Mouse (Mus musculus): Measurements from ENCODE around the gene Atg2b.

Atg2b gene

DNA sequence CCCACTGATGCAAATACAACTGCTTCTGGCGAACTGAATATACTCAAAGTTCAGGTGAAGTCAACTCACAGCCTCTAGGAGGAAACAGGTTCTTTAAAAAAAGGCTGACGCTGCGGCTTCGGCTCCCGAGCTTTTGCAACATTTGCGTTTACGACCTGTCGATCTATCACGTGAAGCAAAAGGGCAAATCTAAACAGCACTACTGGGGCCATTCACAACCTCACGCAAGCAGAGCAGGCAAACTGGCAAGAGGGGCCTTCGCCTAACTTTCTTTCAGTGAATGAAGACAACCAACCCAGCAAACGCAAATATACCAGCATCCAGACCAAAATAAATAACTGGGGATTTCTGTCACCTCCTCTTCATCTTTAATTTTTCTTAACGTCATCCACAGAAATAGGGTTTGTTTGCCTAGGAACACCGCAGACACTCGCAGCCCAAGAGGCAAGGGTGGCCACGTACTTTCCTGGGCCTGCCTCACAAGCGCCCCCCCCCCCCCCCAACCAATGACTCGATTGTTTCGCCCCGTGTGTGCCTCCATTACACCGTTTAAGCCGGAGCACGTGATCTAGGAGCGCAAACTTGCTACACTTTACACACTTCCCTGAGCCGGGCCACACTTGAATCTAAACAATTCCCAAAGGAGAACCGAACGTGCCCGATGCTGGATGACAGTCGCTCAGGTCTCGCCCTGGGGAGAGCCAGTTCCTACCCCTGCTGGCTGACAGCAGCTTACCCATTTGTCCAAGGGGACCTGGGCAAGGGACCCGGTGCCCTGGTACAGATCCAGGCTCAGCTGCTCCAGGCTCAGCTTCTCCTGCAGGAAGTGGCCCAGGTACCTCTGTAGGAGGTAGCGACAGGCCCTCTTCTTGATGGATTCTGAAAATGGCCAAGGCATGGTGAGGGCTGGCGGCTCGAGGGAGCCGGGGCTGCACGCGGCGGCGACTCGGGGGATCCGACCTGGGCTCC lies 794 bp downstream of the Atg2b start, which contains the start of gene Gskip:
TSS of gene Gskip (plus strand) at position 897 of the 969 bp plus-strand sequence.
- no peak for DNase-seq (ENCODE audit: low read depth, low spot score)

DNA sequence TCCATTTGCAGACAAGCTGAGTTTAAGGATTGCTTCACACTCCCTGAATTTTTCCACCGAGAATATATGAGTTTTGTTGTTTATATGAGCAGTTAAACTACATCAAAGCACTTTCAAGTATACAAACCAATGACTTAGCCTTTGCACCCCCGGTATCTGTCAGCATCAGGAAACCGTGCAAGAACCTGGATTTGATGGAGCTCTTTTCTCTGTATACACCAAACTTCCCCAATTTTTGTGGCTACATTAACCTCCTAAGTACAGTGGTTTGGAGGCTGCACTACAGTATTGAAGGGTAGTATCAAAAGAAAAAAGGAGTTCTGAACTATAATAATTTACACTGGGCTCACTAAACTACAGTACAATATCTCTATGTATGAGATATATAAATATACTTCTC lies 6.2 kb downstream of the Atg2b start:
- DNase-seq (ENCODE audit: low read depth, low spot score): no peak

DNA sequence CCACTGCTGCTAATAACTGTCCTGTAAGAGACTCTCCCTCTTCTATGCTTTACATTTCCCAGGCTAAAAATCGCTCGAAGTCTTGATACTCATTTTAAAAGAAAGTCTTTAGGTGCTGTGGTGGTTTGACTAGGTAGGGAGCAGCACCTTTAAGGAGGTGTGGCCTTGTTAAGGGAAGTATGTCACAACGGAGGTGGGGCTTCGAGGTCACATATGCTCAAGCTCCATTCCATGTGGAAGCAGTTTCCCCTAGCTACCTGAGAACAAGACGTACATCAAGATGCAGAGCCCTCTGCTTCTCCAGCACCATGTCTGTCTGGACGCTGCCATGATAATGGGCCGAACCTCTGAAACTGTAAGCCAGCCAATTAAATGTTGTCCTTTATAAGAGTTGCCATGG lies 6.8 kb downstream of the Atg2b start:
- DNase-seq (ENCODE audit: low read depth, low spot score): no peak

DNA sequence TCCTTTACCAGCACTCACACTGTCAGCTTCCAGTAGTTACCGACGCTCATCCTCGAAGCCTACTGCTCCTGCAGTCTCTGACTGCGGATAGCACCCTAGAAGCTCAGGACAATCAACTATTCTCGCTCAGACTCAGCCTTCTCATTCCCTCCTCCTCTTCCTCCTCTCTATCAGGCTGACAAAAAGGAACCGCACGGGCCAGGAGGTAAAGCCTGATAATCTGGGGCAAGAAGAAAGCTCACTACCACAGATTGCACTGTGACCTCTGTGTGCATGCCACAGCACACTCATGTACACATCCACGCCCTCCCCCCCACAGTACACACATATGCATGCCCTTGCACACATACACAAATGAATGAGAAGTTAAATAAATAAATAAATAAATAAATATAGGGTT lies 8.7 kb downstream of the Atg2b start:
- no peak for DNase-seq (ENCODE audit: low read depth, low spot score)

DNA sequence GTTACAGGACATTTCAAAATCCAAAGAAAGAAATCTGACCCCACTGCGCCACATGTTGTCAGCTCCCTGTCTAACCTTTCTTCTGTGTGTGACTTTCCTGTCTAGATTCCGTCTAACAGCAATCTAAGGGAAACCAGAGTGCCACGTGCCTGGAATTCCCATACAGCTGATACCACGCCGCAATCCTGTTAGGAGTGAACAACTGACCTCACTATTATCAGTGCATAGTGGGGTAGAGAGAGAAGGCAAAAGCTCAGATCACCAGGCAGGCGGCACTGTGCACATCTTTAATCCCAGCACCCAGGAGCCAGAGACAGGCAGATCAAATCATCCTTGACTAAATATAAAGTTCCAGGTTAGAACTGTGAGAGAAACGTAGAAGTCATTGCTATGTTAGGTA lies 29.2 kb downstream of the Atg2b start:
- DNase-seq (ENCODE audit: low read depth, low spot score): no peak

DNA sequence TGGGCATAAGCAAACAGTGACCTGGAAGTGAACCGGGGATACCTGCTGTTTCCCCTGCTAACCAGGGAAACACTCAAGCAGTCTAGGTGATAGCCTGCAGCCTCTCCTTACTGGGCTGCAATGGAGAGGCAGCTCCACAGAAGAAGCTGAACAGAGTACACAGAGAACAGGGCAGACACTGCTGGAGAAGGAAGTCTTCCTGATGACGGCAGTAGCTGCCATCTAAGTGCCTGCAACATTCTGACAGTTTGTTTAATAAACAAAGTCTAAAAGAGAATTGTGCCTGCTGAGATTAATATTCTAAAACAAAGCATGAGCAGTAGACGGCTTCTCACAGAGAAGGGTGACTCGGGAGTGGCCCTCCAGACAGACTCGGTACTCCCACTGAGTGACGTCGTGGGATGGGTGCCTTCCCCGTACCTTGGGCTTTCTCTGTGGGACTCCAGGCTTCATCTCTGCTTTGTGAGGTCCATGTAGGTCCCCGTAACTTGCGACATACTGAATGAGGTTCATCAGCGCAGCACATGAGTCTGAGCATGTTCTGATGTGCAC lies 42.2 kb downstream of the Atg2b start:
- DNase-seq (ENCODE audit: low read depth, low spot score): no peak

DNA sequence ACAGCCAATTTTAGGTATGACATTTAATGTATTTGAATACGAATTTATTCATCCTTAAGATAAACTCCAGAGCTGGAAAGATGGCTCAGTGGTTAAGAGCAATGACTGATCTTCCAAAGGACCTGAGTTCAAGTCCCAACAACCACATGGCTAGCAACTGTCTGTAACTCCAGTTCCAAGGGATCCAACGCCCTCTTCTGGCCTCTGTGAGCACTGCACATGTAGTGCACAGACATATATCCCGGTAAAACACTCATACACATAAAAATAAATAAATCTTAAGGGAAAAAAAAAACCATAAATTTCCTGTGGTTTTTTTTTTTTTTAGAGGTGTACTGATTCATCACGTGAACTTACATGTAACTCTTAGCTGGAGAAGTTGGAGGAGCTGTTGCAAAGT lies 47.5 kb downstream of the Atg2b start:
- DNase-seq (ENCODE audit: low read depth, low spot score): no peak

DNA sequence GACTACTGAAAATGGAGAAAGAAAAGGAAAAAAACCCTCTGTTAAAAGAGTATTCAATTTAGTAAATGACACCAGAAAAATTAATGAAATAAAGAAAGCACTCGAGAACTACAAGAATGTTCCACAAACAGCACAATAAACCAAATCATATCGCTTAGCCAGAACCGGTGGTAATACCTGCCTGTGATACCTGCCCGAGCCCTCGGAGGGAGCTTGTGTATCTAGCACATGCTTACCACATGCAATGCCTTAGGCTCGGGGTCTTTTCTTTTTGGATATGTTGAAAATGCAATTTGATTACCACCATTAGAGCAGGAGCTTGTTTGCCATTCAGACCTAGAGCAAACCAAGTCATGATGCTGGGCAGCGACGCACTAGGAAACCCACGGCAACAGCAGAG lies 48.5 kb downstream of the Atg2b start:
- no peak for DNase-seq (ENCODE audit: low read depth, low spot score)

DNA sequence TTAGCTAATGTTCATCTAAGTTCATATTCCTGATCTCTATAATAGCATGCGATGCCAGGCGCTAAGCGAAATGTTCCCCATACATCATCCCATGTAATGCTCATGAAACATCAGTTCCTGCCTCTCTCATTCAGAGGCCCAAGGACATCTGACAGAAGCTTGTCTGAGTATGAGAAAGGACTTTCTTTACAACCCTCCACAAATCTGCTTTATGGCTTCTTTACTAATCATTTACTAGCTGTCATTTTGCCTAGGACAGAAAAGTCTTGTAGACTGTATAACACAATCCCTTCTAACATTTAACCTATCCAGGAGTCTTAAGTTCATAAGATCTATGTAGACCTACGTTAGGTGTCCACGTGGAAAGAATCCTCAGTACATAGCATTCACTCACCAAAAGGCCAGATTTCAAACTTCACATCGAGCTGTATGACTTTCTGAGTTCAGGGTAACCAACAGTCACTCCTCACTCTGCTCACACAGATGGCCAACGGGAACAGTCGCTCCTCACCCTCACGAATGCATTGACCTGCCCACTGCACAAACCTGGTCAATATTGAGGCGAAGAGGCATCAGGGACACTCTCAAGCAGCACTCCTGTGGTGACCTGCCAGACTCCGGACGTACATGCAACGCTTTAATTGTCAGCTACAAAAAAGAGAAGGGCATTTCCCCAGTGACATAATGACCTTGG lies 50.5 kb downstream of the Atg2b start:
- DNase-seq (ENCODE audit: low read depth, low spot score): no peak

DNA sequence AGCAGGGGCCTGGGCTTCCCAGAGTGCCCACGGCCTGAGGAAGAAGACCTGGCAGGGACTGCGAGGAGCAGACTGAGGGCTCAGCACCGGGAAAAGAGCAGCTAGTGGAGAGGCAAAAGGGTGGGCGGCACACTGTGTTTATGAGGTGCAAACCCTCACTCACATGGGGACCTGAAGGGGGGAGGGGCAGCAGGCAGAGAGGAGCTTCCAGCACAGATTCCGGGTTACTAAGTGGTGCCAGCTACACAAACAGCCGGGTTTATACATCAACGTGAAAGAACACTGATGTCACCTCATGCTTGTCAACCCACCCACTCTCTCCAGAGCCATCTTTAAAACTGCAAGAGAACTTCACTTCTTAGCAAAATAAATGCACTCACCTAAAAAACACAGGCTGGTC lies 59.2 kb downstream of the Atg2b start:
- DNase-seq (ENCODE audit: low read depth, low spot score): no peak

DNA sequence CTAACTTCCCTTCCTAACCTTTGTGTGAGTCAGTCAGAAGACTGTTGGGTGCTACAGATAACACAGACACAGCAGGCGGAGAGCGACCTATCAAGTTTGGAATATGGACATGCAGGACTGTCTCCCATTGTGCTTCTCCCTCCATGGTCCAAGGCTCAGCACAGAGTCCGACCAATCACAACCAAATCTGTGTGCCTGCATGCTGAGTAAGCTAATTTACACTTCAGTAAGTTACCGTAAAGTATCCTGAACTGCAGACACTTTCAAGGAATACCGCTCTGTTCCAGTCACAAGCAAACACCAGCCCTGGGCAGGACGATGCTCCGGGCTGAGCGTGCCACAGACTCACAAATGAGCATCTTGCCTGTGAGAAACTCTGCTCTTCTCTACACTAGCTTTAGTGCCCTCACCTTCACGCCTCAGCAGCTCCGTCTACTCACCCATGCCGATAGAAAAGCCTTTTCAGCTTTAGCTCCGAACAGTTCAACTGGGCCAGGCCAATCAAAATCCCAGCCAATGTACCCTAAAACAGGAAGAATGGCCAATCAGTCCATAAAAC lies 62.0 kb downstream of the Atg2b start:
- DNase-seq (ENCODE audit: low read depth, low spot score): no peak

DNA sequence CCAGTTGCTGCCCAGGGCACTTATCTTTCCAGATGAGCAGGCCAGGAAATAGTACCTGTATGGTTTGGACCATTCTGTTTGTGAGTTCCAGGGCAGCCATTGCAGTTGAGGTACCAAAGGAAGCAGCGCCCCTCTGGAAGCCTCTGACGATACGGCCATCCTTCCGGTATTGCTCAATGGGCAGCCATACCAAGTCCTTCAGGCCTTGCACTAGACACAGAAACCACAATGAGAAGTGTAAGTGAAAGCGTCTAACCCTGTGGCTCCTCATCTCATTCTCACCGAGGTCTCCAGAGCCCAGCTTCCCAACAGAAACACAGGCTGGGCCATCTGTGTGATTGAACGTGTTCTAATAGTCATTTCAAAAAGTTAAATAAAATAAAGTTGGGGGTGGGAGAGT lies 63.0 kb downstream of the Atg2b start:
- DNase-seq (ENCODE audit: low read depth, low spot score): no peak

DNA sequence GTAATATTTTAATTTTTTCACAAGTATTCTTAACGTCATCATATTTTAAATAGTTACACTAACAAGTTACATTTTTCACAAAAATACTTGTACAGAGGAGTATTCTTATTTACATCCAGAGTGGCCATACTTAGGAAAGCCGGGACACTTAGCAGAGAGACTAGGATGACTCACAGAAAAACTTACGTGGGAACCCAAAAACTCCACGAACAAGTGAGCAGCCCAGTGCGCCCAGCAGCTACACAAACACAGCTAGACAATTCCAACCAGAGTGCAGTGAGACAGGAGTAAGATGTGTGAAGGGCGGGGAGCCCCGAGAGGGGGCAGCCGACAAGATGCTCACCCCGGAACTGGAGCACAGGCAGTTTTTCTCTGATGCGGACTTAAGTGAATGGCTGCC lies 71.5 kb downstream of the Atg2b start:
- DNase-seq (ENCODE audit: low read depth, low spot score): no peak

DNA sequence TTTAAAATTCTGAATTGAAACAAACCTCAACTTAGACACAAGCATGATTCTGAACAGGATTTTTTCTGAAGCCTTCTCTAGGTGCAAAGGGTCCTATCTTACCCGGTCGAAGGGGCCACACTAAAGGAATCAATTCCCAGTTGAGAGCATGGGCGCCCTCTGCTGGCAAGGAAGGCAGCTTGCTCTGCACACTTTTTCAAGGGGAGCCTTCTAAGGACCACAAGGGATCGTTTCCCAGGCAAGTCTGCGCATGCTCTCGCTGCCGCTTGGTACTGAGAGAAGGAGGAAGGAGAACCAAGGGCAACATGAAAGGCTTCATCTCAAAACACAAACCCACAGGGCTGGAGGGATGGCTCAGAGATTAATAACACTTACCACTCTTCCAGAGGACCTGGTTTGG lies 73.3 kb downstream of the Atg2b start:
- DNase-seq (ENCODE audit: low read depth, low spot score): peak; percentile 58

DNA sequence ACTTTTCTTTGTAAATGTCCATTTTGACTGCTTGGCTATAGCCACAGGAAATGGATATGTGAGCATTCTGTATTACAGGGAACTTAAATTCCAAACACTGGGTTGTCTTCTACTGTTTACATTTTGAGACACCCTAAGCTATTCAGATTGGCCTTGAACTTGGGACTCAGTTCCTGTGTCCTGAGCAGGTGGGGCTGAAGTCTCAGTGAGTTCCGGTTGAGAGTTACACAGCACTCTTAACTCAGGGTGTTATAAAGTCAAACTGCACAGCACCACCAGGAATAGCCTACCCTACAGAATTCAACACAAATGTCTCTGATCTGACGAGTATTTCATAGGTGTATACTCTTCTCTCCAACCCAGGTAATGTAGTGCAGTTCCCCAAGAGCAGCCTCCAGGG lies 74.0 kb downstream of the Atg2b start:
- DNase-seq (ENCODE audit: low read depth, low spot score): no peak

DNA sequence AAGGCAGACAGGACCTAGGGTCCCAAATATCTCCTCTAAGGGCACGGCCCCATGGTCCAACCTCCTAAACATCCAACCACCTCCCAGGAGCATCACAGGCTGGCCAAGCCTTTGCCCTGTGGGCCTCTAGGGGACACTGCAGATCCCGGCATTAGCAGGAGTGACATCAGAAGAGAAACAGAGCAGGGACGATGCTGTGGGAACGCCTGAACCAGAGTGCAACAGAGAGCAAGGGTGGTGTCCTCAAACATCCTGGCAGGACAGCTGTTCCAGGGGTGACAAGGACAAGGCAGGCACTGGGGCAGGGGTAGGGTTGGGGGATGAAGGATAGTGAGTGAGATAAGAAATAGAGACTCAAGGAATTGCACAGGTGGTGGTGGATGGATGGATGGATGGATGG lies 78.1 kb downstream of the Atg2b start:
- DNase-seq (ENCODE audit: low read depth, low spot score): no peak

DNA sequence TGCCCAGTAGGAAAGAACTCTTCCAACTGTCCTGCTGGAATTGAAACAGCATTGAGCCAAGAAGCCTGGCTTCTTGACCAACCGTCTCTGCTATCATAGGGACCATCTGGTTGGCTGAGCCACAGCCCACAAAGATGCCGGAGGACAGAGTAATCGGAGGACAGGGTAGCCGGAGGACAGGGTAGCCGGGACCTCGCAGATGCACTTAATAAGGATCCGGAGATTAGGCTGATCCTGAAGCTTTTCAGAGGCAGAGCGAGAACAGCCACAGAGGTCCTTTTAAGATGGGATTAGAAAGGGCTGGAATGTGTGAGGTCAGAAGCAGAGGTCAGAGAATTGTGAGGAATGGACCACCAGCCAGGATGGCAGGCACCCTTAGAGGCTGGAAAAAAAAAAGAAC lies 79.8 kb downstream of the Atg2b start:
- peak; percentile 25 for DNase-seq (ENCODE audit: low read depth, low spot score)

DNA sequence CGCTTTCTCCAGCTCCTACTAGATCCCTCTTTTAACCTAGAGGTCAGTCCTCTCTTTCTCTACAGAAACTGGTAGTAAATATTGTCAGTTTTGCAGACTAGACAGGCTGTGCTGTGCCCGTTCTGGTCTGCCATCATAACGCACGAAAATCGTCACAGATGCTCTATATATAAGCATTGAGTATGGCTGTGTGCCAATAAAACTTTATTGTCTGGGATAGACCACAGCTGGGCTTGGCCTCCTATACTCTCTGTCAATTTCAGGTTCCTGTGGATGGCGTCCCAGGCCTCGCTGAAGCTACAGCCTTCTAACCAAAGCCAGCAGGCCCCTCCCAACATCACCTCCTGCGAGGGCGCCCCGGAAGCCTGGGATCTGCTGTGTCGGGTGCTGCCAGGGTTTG lies 81.1 kb downstream of the Atg2b start:
- no peak for DNase-seq (ENCODE audit: low read depth, low spot score)

DNA sequence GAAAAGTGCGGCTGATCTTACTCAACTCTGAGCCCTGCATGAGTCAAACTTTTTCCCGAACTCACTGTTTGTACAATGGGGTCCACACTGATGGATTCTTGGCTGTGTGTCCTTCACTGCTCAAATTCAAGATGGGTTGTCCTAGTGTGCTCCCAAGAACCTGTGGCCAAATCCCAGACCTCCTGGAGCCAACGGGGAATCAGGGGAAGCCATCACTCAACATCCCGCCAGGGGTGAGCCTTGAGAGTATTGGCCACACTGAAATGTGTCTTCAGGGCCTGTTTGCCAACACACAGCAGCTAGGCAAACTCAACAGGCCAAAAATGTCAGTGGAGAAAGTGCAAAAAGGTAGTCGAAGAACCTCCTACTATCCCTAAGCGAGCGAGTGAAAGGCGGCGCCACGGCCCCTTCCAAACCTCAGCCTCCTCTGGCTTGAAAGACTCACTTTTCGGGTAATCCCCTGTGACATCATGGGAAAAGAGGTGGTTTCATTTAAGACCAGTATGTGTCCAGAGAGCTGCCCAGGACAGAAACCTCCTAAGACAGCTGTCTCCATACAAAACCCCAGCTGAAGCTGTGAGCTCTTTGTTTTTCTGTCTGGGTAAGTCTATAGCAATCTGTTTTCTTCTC lies 82.3 kb downstream of the Atg2b start, which contains the start of gene Bdkrb1:
TSS of gene Bdkrb1 (plus strand) at position 505 of the 630 bp plus-strand sequence.
- no peak for DNase-seq (ENCODE audit: low read depth, low spot score)

DNA sequence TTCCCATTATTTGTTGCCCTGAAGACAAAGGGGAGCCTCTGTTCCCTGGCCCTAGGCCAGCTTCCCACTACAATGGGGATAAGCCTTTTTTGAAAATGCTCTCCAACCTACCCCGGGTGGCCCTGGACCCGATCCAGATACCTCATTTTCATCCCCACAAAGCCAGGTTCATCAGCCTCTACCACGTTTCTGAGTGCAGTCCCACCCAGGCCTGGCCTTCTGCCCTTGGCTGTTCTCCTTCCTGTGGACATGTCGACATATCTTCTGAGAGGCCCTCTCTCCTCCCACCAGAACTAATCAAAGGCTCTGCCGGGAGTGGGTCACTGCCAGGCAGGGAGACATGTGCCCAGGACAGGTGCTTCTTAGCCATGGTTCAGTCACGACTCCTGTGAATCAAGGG lies 83.4 kb downstream of the Atg2b start:
- DNase-seq (ENCODE audit: low read depth, low spot score): no peak

DNA sequence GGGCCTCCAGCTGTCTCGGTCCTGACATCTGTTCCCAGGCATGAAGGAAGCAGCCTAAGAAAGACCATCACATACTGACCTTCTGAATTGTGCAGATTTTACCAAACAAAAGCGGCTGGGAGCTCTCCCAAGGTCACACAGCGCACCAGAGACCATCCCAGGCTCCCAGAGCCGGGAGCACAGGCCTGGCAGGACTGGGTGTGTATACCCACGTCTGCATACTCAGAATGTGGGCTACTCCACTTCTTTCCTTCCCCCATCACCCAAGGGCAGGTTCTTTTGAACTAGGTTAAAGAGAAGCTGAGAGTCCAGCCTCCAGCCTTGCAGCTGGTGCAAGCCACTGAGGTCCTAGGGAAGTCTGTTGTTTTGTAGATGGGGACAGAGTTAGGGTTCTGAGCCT lies 85.9 kb downstream of the Atg2b start:
- DNase-seq (ENCODE audit: low read depth, low spot score): no peak

DNA sequence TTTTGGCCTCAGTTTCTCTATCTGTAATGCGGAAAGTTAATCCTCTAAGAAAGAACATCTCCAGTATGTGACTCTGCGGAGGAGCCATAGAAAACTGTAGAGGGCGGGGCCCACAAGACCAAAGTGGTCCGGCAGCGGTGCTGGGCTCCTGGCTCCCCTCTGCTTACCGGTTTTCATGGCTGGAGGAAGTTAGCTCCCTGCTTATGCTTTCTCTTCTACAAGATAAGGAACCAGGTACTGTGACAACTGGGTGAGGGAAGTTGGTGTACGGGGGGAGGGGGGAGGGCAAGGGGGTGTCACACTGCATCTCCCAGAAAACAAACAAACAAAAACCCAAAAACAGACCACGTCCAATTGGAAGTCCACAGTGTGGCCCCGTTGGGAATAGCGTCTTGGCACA lies 86.5 kb downstream of the Atg2b start:
- DNase-seq (ENCODE audit: low read depth, low spot score): no peak
